Mouse (Mus musculus): ENCODE data around the gene Cd274.
"Not testable (repeated sequence)": the region's sequence is repeated elsewhere in the genome, so short reads cannot be mapped to it uniquely, and the experiment has no call there.

Gene Cd274

DNA sequence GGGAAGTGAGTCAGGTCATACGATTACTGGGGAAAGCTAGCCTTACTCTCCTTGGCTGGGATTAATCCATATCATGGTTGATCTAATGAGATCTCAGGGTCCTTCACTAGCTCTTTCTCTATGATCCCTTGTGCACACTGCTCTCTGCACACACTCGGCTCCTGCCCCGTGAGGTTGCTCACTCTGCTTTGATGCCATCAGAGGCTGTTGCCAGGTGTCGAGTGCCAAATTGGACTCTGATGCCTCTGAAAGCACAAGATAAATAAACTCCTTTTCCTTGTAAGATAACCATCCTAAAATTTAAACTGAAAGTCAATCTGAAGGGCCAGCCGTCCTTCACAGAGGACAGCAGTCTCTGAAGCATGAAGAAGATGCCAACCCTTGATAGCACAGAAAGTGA, 23.2 kb downstream of the Cd274 start:
- in situ Hi-C loops (cut with MseI, MboI) = no loop called here

DNA sequence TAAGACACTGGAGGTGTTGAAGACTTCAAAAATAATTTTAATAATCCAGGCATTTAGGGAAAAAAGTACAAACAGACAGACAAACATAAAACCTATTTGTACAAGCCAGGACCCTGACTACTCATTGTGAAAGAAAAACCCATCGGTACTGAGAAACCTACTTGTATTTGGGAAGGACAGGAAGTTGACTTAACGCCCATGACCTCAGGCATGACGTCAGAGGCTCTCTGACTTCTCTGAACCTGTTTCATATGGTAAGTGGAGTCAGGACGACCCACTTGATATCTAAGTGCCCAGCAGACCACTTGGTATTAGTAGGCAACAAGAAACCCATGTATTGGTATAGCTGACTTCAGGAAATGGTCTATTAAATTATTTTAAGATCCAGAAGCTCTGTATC, 24.0 kb downstream of the Cd274 start:
- in situ Hi-C loops (cut with MseI, MboI) = no loop called here

DNA sequence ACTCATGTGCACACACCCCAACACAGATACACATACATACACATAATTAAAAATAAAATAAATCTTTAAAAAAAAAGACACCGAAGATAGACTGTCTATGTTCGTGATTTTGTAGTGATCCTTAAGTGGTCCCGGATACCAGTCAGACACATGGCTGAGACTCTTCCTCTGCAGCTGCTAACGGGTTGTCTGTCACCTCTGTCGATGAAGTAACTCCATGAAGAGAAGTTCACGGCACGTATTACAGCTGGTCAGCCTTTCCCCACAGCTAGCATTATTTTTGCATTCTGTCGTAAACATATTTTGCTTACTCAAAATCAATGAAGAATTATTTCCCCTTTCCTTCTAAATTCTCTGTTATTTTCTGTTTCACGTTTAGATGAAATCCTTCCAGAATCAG, 26.1 kb downstream of the Cd274 start:
- in situ Hi-C loops (cut with MseI, MboI) = no loop called here

DNA sequence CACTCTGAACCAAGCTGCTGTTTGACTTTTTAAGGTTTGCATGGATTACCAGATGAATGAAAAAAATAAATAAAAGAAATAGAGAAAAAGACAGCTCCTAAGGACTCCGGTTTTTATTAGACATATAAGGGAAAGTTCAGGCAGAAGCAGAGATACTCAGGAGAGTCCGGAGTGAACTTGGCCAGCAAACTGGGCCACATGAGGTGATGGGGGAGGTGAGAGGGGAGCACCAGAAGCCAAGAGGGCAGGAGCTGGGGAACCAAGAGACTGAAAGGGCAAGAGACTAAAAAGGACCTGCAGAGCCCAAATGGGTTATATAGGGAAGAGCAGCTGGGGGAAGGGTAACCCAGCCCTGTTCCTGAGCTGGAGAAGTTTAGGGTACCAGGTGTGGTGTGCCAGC, 27.5 kb downstream of the Cd274 start:
- in situ Hi-C loops (cut with MseI, MboI) = no loop called here

DNA sequence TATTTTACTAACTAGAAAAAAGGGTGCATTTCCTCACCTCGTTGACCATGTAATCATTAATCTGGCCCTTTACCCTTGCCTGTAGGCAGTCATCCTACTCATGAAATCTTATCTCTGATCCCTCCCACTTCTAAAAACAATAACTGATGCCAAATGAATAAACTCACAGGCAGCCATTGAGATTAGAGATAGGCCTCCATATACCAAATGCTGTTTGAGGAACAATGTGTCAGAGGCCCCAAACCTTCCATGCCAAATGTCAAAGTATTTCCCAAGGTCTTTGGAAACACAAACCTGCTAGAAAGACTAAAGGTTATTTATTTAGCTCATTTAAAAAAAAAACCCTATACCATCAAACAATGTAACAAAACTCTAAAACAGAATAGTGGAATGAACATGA, 29.1 kb downstream of the Cd274 start:
- in situ Hi-C loops (cut with MseI, MboI) = no loop called here

DNA sequence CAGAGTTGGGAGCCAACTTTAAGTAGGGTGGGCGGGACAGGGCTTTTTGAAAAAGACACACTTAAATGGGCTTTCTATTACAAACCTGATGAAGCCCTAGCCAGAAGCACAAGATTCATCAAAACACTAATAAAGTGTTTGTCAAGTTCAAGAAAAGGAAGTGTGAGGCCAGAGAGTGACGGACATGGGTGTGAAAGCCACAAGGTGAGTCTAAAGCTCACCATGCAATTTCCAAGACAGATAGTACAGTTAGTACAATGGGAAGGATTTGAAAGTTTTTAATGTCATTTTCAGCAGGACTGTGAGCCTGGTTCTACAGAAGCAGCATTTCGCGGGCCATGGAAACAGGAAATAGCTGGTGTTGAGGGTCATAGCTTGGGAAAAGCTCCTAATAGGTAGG, 32.5 kb downstream of the Cd274 start:
- in situ Hi-C loops (cut with MseI, MboI) = no loop called here

DNA sequence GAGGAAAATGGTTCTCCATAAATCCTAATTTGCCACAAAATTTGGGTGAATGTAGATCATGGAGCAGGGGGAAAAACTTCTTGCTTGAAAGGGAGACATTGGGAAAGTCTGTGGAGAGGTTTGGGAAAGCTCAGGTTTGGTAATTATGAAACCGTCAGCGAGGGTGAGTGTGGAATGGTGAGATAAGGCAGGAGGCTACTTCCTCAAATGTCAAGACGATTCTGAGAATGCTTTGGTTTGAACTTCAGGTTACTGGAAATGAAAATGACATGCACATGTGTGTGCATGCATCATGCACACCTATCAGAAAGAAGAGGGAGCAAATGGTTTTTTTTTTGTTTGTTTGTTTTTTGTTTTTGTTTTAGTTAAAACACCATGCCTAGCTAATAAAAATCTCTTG, 33.2 kb downstream of the Cd274 start:
- in situ Hi-C loops (cut with MseI, MboI) = no loop called here

DNA sequence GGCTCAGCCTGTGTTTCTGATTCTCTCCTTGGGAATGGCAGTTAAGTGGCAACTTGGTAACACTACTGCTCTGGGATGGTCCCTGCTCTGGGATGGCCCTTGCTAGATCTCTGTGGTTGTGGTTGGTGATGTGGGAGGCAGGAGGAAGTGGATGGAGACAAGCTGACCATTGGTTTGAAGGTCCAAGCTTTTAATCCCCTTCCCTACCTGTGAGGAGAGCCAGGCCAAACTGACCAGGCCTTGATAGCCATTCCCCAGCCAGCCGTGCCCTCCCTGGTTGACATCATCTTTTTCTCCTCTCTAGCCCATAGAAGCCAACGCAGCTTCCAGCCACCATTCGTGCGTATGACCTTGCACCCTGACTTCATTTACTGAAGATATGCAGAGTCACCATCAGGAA, 35.4 kb downstream of the Cd274 start:
- in situ Hi-C loops (cut with MseI, MboI) = no loop called here

DNA sequence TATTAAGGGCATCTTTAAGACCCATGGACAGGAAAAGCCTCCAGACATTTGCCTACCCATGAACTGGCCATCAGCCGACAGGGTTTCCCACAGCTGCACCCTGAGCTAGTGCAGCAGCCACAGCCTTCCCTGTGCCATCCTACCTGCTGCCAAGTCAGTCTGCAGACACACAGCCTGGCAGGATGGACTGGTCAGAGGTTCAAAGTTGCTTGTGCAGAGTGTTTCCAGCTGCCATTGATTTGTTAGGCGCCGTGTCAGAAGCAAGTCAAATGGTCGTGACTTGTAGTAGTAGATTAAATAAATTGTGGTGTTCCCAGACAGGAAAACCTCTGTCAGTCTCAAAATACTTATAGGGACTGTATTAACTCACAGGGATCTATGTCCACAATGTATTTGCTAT, 36.0 kb downstream of the Cd274 start:
- in situ Hi-C loops (cut with MseI, MboI) = no loop called here

DNA sequence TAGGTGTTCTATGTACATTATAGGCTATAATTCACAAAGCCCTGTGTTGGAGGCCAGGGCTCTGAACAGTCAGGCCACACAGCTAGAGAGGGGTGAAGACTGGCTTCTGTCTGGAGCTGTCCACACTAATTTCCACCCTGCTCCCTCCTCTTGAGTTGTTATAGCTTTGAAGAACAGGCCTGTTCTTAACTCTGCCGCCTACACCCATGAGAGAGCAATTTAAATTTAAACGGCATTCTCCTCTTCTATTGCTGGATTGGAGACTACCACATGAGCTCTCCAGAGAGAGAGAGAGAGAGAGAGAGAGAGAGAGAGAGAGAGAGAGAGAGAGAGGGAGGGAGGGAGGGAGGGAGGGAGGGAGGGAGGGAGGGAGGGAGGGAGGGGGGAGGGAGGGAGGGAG, 38.1 kb downstream of the Cd274 start:
- in situ Hi-C loops (cut with MseI, MboI) = no loop called here

DNA sequence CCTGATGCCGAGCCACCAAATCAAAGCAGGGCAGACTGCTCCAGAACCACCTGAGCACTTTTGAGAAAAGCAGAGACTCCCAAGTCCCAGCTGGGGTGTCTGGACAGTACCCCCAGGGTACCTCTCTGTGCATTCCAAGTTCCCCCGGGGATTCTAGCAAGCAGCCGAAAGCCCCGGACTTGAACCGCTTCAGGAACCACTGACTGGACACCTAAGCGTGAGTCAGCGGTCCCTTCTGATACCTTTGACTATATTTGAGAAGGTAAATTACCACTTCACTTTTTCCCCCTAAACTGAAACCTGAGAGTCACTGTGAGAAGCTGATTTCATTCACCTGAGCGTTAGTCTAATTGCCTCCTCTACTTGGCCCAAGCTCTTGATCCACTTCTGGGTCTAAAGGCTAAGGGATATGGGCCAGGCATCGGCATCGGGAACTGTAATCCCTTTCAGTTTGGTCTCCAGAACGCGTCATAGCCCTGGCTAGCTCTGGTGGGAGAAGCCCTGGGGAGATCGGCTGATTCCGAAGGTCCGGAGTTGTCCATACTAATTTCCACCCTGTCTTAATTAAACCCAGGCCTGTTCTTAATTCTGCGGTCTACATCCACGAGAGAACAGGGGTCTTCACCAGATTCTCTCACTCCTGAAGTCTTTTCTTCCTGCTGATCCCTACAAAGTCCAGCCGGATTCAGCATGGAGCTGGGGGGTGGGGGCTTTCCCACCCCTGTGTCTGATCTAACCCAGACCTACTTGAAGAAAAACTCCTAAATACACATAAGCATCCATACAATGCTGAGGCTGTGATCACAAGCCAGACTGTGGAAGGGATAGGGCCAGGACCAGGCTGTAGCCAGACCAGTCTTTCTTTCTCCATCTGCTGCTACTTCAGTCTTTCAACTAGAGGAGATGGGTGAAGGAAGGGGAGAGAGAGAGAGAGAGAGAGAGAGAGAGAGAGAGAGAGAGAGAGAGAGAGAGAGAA, 39.1 kb downstream of the Cd274 start:
- in situ Hi-C loops (cut with MseI, MboI) = no loop called here

DNA sequence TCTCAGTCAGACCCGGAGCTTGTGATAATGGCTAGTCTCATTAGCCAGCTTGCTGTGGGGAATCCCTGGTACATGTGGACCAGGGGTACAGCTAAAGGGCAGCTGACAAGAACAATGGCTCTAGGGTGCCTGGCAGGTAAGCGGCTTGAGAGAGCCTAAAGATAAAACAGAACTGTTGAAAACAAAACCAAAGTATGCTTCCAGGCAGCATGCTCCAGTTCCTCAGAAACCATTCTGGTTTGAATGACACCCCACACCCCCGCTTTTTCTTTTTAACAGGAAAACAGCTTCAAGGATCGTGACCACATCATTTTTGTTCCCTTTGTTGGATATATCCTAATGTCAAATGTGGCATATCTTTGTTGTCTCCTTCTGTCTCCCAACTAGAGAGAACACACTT, 43.4 kb downstream of the Cd274 start, which contains the start of gene Pdcd1lg2:
Pdcd1lg2 (plus strand) TSS at position 301 of the 400 bp plus-strand sequence.
- in situ Hi-C loops (cut with MseI, MboI) = no loop called here

DNA sequence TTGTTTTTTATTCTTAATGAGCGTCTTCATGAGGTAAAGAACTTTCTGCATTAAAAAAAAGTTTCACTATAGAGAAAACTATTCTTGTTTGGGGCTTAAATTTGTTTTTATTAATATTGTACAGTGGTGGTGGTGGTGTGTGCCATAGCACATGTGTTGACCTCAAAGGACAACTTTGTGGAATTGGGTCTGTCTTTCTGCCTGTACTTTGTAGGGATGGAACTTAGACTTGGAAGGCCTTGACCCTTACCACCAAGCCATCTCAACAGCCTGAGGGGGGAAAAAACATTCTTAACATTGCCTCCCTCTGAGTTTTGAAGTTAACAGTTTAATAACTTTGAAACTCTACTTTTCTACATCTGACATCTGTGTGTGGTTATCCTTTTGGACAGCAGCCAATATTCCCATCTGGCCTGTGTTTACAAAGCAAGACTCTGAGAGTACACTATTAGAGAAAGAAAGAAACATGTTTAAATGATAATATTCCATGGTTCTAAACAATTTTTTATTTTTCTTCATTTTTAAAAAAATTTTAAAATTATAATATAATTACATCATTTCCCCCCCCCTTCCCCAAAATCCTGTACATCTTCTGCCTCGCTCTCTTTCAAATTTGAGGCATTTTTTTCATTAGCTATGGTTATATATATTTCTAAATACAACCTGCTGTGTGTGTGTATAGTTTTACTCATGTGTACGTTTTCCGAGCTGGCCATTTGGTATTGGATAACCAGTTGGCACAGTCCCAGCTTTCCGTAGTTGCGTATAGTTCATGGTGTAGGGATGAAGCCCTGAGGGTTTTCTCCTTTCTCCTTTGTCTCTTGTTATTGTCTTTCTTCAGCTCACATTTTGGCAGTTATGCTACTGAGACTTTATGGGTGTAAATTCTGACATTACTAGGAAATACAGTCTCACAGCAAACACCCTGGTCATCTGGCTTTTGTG, 45.5 kb downstream of the Cd274 start:
- in situ Hi-C loops (cut with MseI, MboI) = no loop called here

DNA sequence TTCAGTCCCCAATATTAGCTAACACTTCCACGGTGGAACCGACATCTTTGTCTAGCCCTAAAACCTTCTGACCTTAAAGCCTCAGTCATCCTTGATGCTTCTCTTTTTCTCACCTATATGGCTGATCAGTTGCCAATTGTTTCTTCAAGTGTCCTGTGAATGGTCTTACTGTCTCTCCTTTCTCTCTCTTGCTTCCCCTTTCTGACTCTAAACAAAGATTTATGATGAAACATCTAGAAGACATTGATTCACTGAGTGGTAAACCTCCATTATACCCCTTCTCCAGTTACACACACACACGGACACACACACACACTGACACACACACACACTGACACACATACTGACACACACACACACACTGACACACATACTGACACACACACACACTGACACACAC, 47.3 kb downstream of the Cd274 start:
- in situ Hi-C loops (cut with MseI, MboI) = no loop called here

DNA sequence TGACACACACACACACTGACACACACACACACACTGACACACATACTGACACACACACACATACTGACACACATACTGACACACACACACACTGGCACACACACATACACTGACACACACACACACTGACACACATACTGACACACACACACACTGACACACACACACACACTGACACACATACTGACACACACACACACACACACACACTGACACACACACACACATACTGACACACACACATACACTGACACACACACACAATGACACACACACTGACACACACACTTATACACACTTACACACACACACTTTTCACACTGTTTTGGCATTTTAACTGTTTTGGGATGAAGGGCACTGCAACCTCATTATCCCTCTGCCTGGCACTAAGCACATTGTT, 47.7 kb downstream of the Cd274 start:
- in situ Hi-C loops (cut with MseI, MboI) = not testable (repeated sequence)

DNA sequence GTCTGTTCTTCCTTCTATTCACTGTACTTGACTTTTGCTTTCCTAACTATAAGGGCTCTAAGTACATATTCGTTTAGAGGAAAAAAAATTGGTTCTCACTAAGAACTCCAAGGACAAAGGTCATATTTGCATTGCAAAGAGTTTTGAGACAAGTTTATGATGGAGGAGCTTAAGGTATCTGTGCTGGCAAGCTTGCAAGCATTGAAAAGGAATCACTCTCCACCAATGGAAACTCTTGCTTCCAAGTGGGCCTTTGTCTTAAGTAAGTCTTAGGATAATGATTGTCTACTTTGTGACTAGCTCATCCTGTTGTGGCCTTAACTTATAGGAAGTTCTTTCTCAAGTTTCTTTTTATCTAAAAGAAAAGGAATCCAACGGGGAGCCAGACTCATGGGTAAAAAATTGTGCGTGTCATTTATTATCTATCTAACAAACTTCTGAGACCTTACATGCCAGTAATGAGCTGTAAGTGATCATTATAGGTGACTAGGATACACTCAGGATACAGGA, 49.2 kb downstream of the Cd274 start:
- in situ Hi-C loops (cut with MseI, MboI) = no loop called here

DNA sequence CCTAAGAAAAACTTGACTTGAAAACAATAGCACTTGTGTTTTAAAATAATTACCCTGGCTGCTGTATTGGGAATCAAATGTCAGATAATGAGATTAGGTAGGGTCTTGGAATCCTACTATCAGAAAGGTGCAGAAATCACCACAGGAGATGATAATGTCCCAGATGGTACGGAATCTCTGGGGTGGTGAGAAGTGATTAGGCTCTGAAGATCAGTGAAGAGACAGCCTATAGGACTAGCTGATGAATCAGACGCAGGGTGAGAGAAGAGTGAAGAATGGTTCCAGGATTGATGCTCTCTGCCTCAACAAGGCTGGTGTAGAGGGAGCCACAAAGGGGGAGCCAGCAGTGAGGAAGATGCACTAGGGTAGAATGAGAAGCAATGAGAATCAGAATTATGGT, 49.9 kb downstream of the Cd274 start:
- in situ Hi-C loops (cut with MseI, MboI) = no loop called here

DNA sequence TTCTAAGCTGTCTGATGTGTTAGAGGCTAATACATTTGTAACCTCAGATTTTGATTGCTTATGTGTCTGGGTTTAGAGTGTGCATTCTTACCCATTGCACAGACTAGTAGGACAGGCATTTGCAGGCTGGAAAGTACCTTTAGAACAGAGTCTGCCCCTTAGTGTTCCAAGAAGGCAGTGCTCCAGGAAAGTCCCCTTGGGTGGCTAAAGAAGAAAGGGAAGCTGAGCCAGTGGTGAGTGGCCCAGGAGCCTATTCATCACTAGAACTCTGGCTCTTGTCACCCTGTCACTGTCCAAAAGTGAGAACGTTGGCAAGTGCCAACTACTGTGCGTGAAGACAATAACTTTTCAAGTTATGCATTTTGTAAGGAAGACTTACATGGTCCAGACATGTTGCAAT, 50.6 kb downstream of the Cd274 start:
- in situ Hi-C loops (cut with MseI, MboI) = no loop called here

DNA sequence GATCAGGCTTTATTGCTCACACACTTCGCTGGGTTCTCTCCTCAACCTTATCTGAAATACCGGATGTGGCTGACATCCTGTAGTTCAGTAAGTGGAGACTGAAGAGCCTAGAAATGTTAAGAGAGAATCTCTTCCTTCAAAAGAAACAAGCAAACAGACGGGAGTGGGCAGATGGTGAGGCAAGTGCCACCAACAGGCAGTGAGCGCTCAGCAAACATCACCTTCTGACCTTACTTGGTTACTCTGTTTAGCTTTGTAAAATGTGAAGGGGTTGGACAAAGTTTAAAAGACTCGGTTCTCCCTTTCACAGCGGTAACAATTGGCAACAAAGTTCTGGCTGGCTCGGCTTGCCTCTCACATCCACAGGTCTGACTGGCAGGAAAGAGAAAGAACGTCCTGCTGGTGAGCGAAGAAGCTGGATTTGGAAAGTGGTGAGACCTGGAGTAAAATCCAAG, 51.4 kb downstream of the Cd274 start:
- in situ Hi-C loops (cut with MseI, MboI) = no loop called here

DNA sequence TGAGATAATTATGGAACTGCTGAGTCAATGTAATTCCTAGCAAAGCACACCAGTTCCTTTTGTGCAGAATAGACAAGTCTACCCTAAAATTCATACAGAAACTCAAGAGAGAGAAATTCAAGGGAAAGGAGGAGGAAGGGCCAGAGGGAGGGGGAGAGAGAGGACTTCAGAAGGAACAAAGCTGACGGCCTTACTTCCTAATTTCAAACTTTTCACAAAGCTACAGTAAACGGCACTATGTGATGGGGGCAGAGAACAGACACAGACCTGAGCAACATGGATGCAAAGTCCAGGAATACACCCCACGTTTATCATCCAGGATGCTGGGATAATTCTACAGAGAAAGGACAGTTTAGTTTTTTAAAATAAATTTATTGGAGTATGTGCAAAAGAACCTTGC, 52.3 kb downstream of the Cd274 start:
- in situ Hi-C loops (cut with MseI, MboI) = no loop called here

DNA sequence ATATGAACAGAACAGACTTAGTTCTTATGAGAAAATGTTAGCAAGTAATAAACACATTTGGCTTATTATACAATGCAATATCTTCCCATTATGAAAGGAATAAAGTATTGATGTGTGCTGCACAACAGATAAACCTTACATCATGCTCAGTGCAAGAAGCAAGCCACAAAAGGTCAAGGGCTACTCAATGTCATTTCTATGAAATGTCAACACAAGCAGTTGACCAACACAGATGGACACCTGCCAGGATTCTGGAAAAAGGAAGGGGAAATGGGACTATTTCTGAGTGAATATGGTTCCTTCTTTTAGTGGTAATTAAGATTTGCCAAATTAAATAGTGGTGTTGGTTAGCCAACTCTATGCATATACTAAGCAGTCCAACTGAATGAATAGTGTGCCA, 52.7 kb downstream of the Cd274 start:
- in situ Hi-C loops (cut with MseI, MboI) = no loop called here

DNA sequence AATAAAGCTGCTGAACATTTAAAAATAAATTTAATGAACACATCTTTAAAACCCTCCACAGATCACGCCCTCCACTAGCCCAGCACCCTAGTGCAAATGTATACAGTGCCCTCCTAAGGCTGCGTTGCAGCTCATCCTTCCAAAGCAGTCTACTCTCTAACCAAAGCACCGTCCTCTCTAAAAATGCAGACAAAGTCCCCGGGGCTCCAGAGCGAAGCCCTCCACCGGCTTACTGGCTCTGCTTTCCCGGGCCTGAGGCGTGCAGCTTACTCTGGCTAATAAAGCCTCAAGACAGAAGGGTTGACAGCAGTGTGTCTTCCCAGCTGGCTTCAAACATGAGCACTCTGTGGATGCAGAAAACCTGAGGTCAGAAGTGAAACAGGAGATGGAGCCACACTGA, 53.1 kb downstream of the Cd274 start:
- in situ Hi-C loops (cut with MseI, MboI) = no loop called here

Measured in mouse trophoblast stem cell (cell line).